Mouse (Mus musculus): ENCODE results near the gene Mapk11.

- TF ChIP-seq POLR2A (IDR thresholded peaks at IDR 0.05; ENCODE audit: low read depth, low read length), result no peak
- no peak for TF ChIP-seq CTCF (IDR thresholded peaks at IDR 0.05; ENCODE audit: extremely low read depth, insufficient read depth, insufficient read length, insufficient replicate concordance)
Observed at GRCm38 (mm10) chr15:89172276-89172935, 23.0 kb upstream of the Mapk11 start.

Measured in spleen, adult 2 months (tissue).